Mouse (Mus musculus) megakaryocyte, embryonic 14.5 days (primary cell): ENCODE results near the gene Myo15b. TPM values are rescaled to one million over a fixed set of nuclear protein-coding genes. Genes with fewer than 3 reads are reported as not detected.

Source experiments
- H3K27me3 ChIP-seq: replicated peaks from 2 replicates; pipeline ENCODE3; 2012; ENCODE audit warnings: inconsistent platforms
- H3K36me3 ChIP-seq: replicated peaks from 2 replicates; pipeline ENCODE3; 2012; ENCODE audit warnings: low read length, inconsistent platforms, mixed read lengths
- H3K4me1 ChIP-seq: 2 replicates; pipeline ENCODE4 v1.6.1; 2012; ENCODE audit warnings: inconsistent platforms
- H3K4me3 ChIP-seq: replicated peaks from 2 replicates; pipeline ENCODE3; 2012; ENCODE audit warnings: moderate library complexity, mild to moderate bottlenecking, inconsistent platforms
- H3K9me3 ChIP-seq: 2 replicates; pipeline ENCODE4 v1.6.1; 2012; ENCODE audit warnings: inconsistent platforms
- FLI1 ChIP-seq: IDR thresholded peaks from 2 replicates; pipeline ENCODE4 v1.6.1; 2012; ENCODE audit warnings: low read length, inconsistent platforms, mixed read lengths
- GATA1 ChIP-seq: IDR thresholded peaks from 3 replicates; pipeline ENCODE4 v1.6.1; 2012; ENCODE audit warnings: mixed read lengths, low read length, inconsistent platforms, borderline replicate concordance
- polyA plus RNA-seq: library from polyadenylated mRNA; stranded (reverse); fragments of >175 nt; gene quantifications from 2 replicates; pipeline ENCODE4 v1.2.3, GENCODE M21; 2012; ENCODE audit warnings: low replicate concordance; ENCODE audit not compliant: insufficient read depth

Gene Myo15b
- 0.48 TPM in 1 of 2 replicates, not detected in the other for polyA plus RNA-seq

- TF ChIP-seq FLI1 (no peak), GATA1 (no peak)
- Histone ChIP-seq H3K4me1 (peaks cover 21% of the 10 kb centered on the region), H3K4me3 (peak within 1 kb of the TSS; percentile 88), H3K27me3 (peaks cover 89% of the 10 kb centered on the region), H3K9me3 (peaks cover 9% of the 10 kb centered on the region), H3K36me3 (peaks cover 3% of the 10 kb centered on the region)
Measured at GRCm38 (mm10) chr11:115858354-115858753, at the start of gene Myo15b. Myo15b (plus strand) TSS chr11:115858406.

- Histone ChIP-seq H3K36me3 (peaks cover 12% of the 10 kb centered on the region), H3K27me3 (peaks cover 55% of the 10 kb centered on the region), H3K4me1 (peaks cover 46% of the 10 kb centered on the region)
Measured at GRCm38 (mm10) chr11:115808696-115809310, 49.4 kb upstream of the Myo15b start.

DNA sequence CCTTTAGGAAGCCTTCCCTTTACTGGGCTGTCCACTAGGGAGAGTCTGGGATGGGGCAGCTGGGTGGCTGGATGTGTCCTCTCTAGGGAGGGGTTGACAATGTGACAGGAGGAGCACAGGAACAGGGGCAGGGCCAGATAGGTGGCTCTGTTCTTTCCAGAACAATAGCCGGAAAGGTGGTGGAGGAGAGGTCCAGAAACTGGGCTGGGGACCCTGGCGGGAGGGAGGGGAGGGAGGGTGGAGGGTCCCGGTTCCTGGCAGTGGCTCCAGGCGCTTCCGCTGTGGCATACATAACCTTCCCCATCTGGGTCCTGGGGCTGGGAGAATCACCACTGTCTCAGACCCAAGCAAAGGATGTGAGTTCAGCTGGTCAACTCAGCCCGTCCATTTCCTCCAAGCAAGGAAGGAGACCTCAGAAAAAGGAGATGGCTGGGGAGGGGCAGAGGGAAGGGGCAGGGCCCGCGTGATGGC is 48.9 kb upstream of the Myo15b start:
- peaks cover 51% of the 10 kb centered on the region for H3K4me1 ChIP-seq

More at GRCm38 (mm10) chr11:115808696-115809310, 49.4 kb upstream of the Myo15b start:
- TF ChIP-seq FLI1 = no peak
- TF ChIP-seq GATA1 = no peak
- Histone ChIP-seq H3K4me3 (no peak overlapping the region), H3K9me3 (no peaks in the 10 kb centered on the region)

DNA sequence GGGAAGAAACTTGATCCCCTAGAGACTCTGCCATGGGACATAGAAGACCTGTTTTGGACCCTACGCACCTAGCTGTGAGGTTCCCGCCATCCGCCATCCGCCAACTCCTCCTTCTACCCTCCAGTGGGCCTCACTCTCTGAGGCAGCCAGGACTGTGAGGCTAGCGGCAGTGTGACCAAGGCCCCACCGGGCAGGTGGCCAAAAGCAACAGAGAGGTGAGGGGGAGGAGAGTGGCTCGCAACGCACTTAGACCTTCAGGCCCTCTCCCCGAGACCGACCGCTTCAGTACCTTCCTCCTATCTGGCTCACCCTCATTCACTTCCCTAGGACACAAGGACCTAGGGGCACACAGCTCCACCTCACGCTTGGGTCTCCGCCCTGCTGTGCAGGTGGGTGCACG is 47.8 kb upstream of the Myo15b start:
- Histone ChIP-seq H3K4me3 (no peak overlapping the region), H3K27me3 (peaks cover 53% of the 10 kb centered on the region), H3K9me3 (no peaks in the 10 kb centered on the region), H3K36me3 (peaks cover 3% of the 10 kb centered on the region), H3K4me1 (peaks cover 52% of the 10 kb centered on the region)
- TF ChIP-seq FLI1 = no peak
- no peak for TF ChIP-seq GATA1

More for the DNA sequence above, 48.9 kb upstream of the Myo15b start:
- H3K9me3 ChIP-seq = no peaks in the 10 kb centered on the region
- H3K36me3 ChIP-seq = peaks cover 11% of the 10 kb centered on the region
- peaks cover 55% of the 10 kb centered on the region for H3K27me3 ChIP-seq
- TF ChIP-seq GATA1 (no peak), FLI1 (no peak)
- no peak overlapping the region for H3K4me3 ChIP-seq

DNA sequence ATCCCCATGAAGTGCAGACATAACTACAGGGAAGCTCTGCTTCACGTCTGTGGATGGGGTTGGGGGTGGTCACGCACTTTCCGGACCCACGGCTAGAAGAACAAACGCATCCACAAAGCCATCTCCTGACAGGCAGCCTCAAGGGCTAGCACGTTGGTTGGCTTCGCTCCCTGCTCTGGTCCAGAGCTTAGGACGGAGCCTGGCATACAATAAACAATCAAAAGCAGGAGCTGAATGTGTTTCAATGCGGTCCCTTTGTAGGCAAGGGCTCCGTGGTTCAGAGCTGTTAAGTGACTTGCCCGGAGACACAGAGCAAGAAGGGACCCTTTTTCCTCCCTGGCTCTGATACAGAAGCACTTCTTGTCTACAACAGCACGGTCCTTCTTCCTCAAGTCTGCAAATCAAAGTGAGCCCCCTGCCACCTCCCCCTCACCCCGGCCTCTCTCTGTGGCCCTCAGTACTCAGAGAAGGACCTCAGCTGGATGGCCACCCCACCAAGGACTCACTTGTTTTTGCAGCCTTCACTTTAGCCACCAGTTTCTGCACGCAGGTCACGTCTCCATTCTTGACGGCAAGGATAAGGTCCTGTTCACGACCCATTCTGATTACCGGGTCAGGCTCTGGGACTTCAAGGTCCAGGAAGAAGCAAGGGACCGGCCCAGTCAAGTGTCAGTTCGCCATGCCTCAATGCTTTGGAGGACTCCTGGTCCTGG is 46.7 kb upstream of the Myo15b start:
- peaks cover 48% of the 10 kb centered on the region for H3K4me1 ChIP-seq
- no peaks in the 10 kb centered on the region for H3K9me3 ChIP-seq
- H3K27me3 ChIP-seq = peaks cover 53% of the 10 kb centered on the region
- no peak overlapping the region for H3K4me3 ChIP-seq
- TF ChIP-seq GATA1 (no peak), FLI1 (no peak)
- H3K36me3 ChIP-seq = peaks cover 5% of the 10 kb centered on the region

DNA sequence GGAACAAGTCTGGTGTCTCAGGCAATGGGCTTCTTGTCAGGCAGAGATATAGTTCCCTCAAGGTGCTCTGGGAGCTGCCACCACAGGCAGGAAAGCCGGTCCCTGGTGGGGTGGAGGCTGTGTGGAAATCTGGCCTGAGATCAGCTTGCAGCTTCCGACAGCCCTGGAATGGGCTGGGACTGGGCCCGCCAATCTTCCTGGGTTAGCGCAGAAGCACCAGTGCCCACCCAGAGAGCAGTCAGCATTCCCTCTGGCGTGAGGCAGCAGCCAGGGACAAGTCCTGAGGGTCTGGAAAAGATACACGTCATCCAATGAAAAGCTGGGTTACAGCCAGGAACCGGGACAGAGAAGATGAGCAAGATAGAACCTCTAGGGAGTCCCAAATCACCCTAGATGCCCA is 46.1 kb upstream of the Myo15b start:
- H3K9me3 ChIP-seq = no peaks in the 10 kb centered on the region
- H3K4me3 ChIP-seq = no peak overlapping the region
- H3K36me3 ChIP-seq = peaks cover 11% of the 10 kb centered on the region
- TF ChIP-seq GATA1 (no peak), FLI1 (no peak)
- peaks cover 53% of the 10 kb centered on the region for H3K27me3 ChIP-seq
- H3K4me1 ChIP-seq = peaks cover 46% of the 10 kb centered on the region

DNA sequence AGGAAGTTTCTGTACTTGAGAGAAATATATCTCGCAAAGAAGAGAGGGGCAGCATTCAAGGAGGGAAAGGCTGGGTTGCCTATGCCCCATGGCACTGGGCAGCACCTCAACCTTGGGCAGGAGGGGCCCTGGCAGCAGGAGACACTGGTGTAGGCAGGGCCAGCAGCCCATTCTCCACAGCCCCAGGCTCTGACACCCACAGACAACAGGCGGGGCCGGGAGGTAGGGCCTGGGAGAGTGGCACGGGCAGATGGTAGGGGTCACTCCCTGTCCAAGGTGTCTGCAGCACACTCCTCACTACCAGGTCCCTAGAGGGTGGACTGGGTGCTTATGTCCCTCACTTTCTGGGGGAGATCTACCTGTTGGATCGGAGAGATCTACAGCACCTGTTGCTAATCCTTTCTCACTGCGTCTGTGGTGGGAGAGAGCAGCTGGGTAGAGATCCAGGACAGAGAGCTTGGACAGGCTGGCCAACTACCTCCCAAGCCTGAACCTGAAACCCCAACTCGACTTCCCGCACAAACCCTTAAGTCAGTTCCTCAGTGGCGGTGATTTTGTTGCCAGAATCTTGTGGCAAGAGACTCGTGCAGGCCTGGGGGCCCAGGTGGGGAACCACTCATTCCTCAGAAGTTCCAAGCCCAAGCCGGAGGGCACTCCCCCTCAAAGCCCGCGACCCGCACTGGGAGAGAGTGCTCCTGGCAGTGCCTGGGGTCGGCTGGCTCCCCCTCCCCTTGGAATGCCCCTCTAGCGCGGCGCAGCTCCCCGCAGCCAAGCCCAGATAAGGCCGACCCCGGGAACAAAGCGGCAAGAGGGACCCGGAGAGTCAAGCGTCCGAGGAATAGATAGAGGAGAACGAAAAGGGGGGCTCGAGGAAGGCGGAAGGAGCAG is 45.4 kb upstream of the Myo15b start:
- Histone ChIP-seq H3K27me3 (peaks cover 51% of the 10 kb centered on the region), H3K36me3 (peaks cover 15% of the 10 kb centered on the region), H3K4me1 (peaks cover 46% of the 10 kb centered on the region), H3K9me3 (no peaks in the 10 kb centered on the region), H3K4me3 (peak overlapping the region; percentile 93)
- TF ChIP-seq GATA1 (no peak), FLI1 (no peak)

GRCm38 (mm10) chr11:115813507-115814296 is 44.5 kb upstream of the Myo15b start, which contains the start of gene Caskin2:
Caskin2 (minus strand) TSS chr11:115813639.
- Histone ChIP-seq H3K4me3 (peak within 1 kb of the TSS; percentile 93), H3K36me3 (peaks cover 21% of the 10 kb centered on the region), H3K4me1 (peaks cover 43% of the 10 kb centered on the region), H3K27me3 (peaks cover 42% of the 10 kb centered on the region), H3K9me3 (no peaks in the 10 kb centered on the region)
- TF ChIP-seq GATA1 (no peak), FLI1 (no peak)
